Mouse (Mus musculus) lung, postnatal 36 days (tissue): ENCODE measurements at regions not wholly inside any gene's neighbourhood (a gene's known extent, or its start where the extent isn't known, plus 50 kb on each side); places are given as distances from the start of the nearest gene placed in this dataset.

Experiments used
- DNase-seq: peaks from one replicate; pipeline ENCODE4 v3.0.0; 2022; ENCODE audit warnings: mixed read lengths

GRCm38 (mm10) chr8:76540611-76541010, 358.6 kb upstream of the Nr3c2 start:
- DNase-seq, result no peak

- no peak for DNase-seq
These were observed 347.6 kb upstream of the Nr3c2 start for GRCm38 (mm10) chr8:76551681-76552080.

GRCm38 (mm10) chr8:76601566-76601965, 297.7 kb upstream of the Nr3c2 start:
- DNase-seq, result no peak

GRCm38 (mm10) chr8:76618721-76619120, 280.5 kb upstream of the Nr3c2 start:
- DNase-seq, result no peak

- DNase-seq, result no peak
These were observed 278.4 kb upstream of the Nr3c2 start for GRCm38 (mm10) chr8:76620853-76621252.

GRCm38 (mm10) chr8:76633086-76633485, 266.2 kb upstream of the Nr3c2 start:
- DNase-seq, result no peak
